Mouse (Mus musculus) limb, embryonic 12.5 days (tissue): Measurements from ENCODE around the gene Mael. TPM values are rescaled to one million over a fixed set of nuclear protein-coding genes. Genes with fewer than 3 reads are reported as not detected.

Experiments used
- ATAC-seq: fragments of 200-750 bp; cut with Nextera tagmentation; 2 replicates; pipeline ENCODE4 v1.8.0; 2017; ENCODE audit warnings: low read depth, moderate TSS enrichment; ENCODE audit not compliant: insufficient number of reproducible peaks, insufficient read depth, low FRiP score, low TSS enrichment
- H3K27ac ChIP-seq: fragments of 300-500 bp; sonication (generic); 2 replicates; pipeline ENCODE4 v1.5.1; 2016; ENCODE audit warnings: mild to moderate bottlenecking, moderate library complexity
- H3K27me3 ChIP-seq: fragments of 300-500 bp; sonication (generic); 2 replicates; pipeline ENCODE4 v1.6.1; 2016; ENCODE audit warnings: mild to moderate bottlenecking, moderate library complexity
- H3K36me3 ChIP-seq: fragments of 300-500 bp; sonication (generic); 2 replicates; pipeline ENCODE4 v1.6.1; 2016; ENCODE audit warnings: mild to moderate bottlenecking, moderate library complexity
- H3K4me1 ChIP-seq: fragments of 300-500 bp; sonication (generic); replicated peaks from 2 replicates; pipeline ENCODE4 v1.6.1; 2016
- H3K4me2 ChIP-seq: fragments of 300-500 bp; sonication (generic); 2 replicates; pipeline ENCODE4 v1.6.1; 2016; ENCODE audit warnings: mild to moderate bottlenecking, moderate library complexity
- H3K4me3 ChIP-seq: fragments of 300-500 bp; sonication (generic); replicated peaks from 2 replicates; pipeline ENCODE4 v1.5.1; 2016; ENCODE audit warnings: mild to moderate bottlenecking
- H3K9ac ChIP-seq: fragments of 300-500 bp; sonication (generic); replicated peaks from 2 replicates; pipeline ENCODE4 v1.6.1; 2016; ENCODE audit warnings: mild to moderate bottlenecking, moderate library complexity
- H3K9me3 ChIP-seq: fragments of 300-500 bp; sonication (generic); 2 replicates; pipeline ENCODE4 v1.6.1; 2016; ENCODE audit warnings: mild to moderate bottlenecking, moderate library complexity
- WGBS: fragments of 180-500 bp; shearing (Covaris S2); methylation state at CpG from one replicate; pipeline ENCODE4 v1.1.7; 2016; 5-methylcytosine and 5-hydroxymethylcytosine counted together
- polyA plus RNA-seq: library from polyadenylated mRNA; unstranded; fragments of >200 nt; fragmentation: Nextera tagmentation; extraction: Ambion mirVana; gene quantifications from 2 replicates; pipeline ENCODE4 v1.2.1, GENCODE M21; 2016

Mael gene
- polyA plus RNA-seq, 1 experiment from 2014 or later: not detected

DNA sequence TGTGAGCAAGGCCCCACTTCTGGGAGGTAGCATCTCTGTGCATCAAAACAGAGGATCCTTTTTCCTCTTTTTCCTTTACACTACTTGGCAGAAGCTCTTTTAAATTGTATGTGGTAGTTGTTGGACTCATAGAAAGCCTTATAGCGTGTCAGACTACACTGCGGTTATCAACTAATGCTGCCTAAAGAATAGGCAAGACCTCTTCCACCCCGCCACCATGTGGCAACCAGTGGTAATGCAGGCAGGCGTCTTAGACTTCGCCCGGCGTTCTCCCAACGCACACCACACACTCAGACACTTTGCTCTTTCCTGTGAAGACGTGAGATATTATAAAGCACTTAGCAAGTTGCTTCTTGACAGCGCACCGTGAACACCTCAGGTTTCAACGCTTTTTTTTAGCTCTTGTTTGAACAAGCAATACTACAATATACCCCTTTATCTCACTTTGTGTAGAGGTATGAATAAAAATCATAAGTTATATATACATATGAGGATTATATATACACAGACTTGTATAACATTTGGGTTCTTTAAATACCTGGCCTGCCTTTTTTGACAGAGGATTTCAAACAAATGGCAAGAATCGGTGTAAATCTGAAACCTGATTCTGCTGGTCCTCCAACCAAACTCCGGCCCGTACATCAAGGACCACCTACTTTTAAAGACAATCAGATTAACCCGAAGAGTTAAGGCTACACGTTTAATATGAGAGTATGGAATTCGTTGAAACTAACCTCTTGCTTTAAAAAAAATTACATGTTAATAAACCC lies 85.0 kb downstream of the Mael start:
- peaks cover 28% of the 10 kb centered on the region for H3K27me3 ChIP-seq
- H3K27ac ChIP-seq: no peak overlapping the region
- no peaks in the 10 kb centered on the region for H3K36me3 ChIP-seq
- no peak overlapping the region for H3K9ac ChIP-seq
- H3K4me1 ChIP-seq: no peaks in the 10 kb centered on the region
- H3K4me3 ChIP-seq: no peak overlapping the region
- no peak overlapping the region for H3K4me2 ChIP-seq
- H3K9me3 ChIP-seq: no peaks in the 10 kb centered on the region
- 13% methylated on average over 18 of the region's 18 CpGs for WGBS
- no peak; the same call in 1 of the 2 replicates for ATAC-seq

DNA sequence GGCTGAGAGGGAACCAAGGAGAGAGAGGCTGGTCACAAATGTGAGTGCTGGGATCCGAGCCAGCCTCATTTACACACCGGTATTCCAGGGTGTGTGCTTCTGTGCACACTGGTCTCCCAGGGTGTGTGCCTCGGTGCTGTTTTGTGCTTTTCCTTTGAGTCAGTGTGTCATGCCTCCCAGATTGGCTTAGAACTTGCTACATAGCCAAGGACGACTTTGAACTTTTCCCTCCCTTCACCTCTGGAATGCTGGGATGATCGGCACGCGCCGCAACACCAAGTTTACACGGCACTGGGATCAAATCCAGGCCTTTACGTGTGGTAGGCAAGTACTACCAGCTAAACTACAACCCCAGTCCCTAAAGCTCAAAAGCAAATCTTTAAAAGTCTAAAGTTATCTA lies 86.5 kb downstream of the Mael start:
- 87% methylated on average over 10 of the region's 10 CpGs for WGBS
- H3K4me3 ChIP-seq: no peak overlapping the region
- no peaks in the 10 kb centered on the region for H3K36me3 ChIP-seq
- H3K9ac ChIP-seq: no peak overlapping the region
- peaks cover 20% of the 10 kb centered on the region for H3K27me3 ChIP-seq
- no peak for ATAC-seq
- no peak overlapping the region for H3K27ac ChIP-seq
- no peaks in the 10 kb centered on the region for H3K9me3 ChIP-seq
- H3K4me2 ChIP-seq: no peak overlapping the region
- no peaks in the 10 kb centered on the region for H3K4me1 ChIP-seq

DNA sequence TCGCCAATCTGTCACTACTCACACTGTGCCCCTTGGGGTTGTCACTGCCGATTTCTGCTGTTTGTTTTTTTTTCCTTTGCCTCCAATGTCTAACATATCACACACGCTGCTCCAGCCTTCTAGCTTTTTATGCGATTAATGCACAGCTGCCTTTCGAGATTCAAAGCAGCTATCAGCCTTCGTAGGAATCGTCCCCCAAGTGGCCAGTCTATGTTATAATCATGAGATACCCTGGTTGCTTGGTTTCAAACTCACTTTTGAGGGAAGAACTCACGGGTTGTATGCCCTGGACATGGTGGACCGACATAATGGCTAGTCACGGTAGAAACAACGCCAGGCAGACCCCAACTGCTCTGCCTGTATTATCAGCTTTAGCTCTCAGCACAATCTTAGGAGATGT lies 87.2 kb downstream of the Mael start:
- no peak for ATAC-seq
- 71% methylated on average over 11 of the region's 11 CpGs for WGBS
- no peak overlapping the region for H3K9ac ChIP-seq
- H3K4me2 ChIP-seq: no peak overlapping the region
- H3K36me3 ChIP-seq: no peaks in the 10 kb centered on the region
- no peaks in the 10 kb centered on the region for H3K9me3 ChIP-seq
- no peak overlapping the region for H3K27ac ChIP-seq
- H3K27me3 ChIP-seq: peaks cover 19% of the 10 kb centered on the region
- H3K4me1 ChIP-seq: no peaks in the 10 kb centered on the region
- no peak overlapping the region for H3K4me3 ChIP-seq

Other genes starting within 250 kb of the Mael start
- gene Pou2f1, start 236.1 kb downstream of the Mael start, polyA plus RNA-seq: 17.0 and 18.5 TPM in 2 replicates
- gene Dusp27, start 110.8 kb downstream of the Mael start, polyA plus RNA-seq: 4.7 and 5.4 TPM in 2 replicates
- gene Gpa33, start 108.5 kb downstream of the Mael start, polyA plus RNA-seq: 0.33 and 0.46 TPM in 2 replicates
- gene Ildr2, start 15.4 kb upstream of the Mael start, polyA plus RNA-seq: 0.23 and 0.29 TPM in 2 replicates
- 60.3 and 60.7 TPM in 2 replicates for gene Tada1, start 140.3 kb upstream of the Mael start, polyA plus RNA-seq
- 24.9 and 29.0 TPM in 2 replicates for gene Pogk, start 171.1 kb upstream of the Mael start, polyA plus RNA-seq